Mouse (Mus musculus): ENCODE data around the gene Sipa1. TPM values are rescaled to one million over a fixed set of nuclear protein-coding genes. Genes with fewer than 3 reads are reported as not detected.

The Sipa1 gene
- polyA plus RNA-seq, 1 experiment from 2014 or later: 16.3 TPM

- no peaks in the 10 kb centered on the region for H3K27me3 ChIP-seq
- no peak for ATAC-seq (ENCODE audit: low FRiP score)
- peak overlapping the region; percentile 93 for H3K27ac ChIP-seq
- H3K4me2 ChIP-seq: peak overlapping the region; percentile 82
- WGBS: 43% methylated on average over 12 of the region's 12 CpGs
- H3K4me3 ChIP-seq (replicated peaks): peak overlapping the region; percentile 89
- H3K9ac ChIP-seq: peak overlapping the region; percentile 93
- peaks cover 25% of the 10 kb centered on the region for H3K36me3 ChIP-seq (replicated peaks)
- H3K9me3 ChIP-seq: no peaks in the 10 kb centered on the region
- H3K4me1 ChIP-seq: peaks cover 22% of the 10 kb centered on the region
Measured at GRCm38 (mm10) chr19:5636571-5637041, 26.9 kb downstream of the Sipa1 start.

- Histone ChIP-seq H3K9ac (peak overlapping the region; percentile 93; the same call in 1 of the 2 replicates), H3K27ac (no peak overlapping the region; the same call in 1 of the 2 replicates), H3K4me2 (no peak overlapping the region)
Measured at GRCm38 (mm10) chr19:5636036-5636570, 27.4 kb downstream of the Sipa1 start.

GRCm38 (mm10) chr19:5632120-5632519, 31.4 kb downstream of the Sipa1 start:
- no peak overlapping the region for H3K27ac ChIP-seq
- no peak overlapping the region for H3K4me2 ChIP-seq
- H3K36me3 ChIP-seq (replicated peaks): no peaks in the 10 kb centered on the region
- 85% methylated on average over 9 of the region's 9 CpGs for WGBS
- no peak overlapping the region for H3K4me3 ChIP-seq (replicated peaks)
- no peak overlapping the region for H3K9ac ChIP-seq
- peaks cover 11% of the 10 kb centered on the region for H3K4me1 ChIP-seq
- no peaks in the 10 kb centered on the region for H3K9me3 ChIP-seq
- no peak for ATAC-seq (ENCODE audit: low FRiP score)
- 0 out of 2 replicates have a peak, but pooled peaks cover 5% of the 10 kb centered on the region for H3K27me3 ChIP-seq

More at GRCm38 (mm10) chr19:5636036-5636570, 27.4 kb downstream of the Sipa1 start:
- 81% methylated on average over 7 of the region's 7 CpGs for WGBS
- no peak overlapping the region for H3K4me3 ChIP-seq (replicated peaks)
- no peaks in the 10 kb centered on the region for H3K27me3 ChIP-seq
- H3K36me3 ChIP-seq (replicated peaks): peaks cover 20% of the 10 kb centered on the region
- peaks cover 22% of the 10 kb centered on the region for H3K4me1 ChIP-seq
- ATAC-seq (ENCODE audit: low FRiP score): no peak
- H3K9me3 ChIP-seq: no peaks in the 10 kb centered on the region

- Histone ChIP-seq H3K9me3 (no peaks in the 10 kb centered on the region), H3K27ac (no peak overlapping the region), H3K9ac (no peak overlapping the region), H3K4me2 (no peak overlapping the region), H3K4me3 (replicated peaks) (no peak overlapping the region), H3K36me3 (replicated peaks) (no peaks in the 10 kb centered on the region), H3K4me1 (no peaks in the 10 kb centered on the region), H3K27me3 (0 out of 2 replicates have a peak, but pooled peaks cover 5% of the 10 kb centered on the region)
- no peak for ATAC-seq (ENCODE audit: low FRiP score)
Measured at GRCm38 (mm10) chr19:5629907-5630306, 33.6 kb downstream of the Sipa1 start.

GRCm38 (mm10) chr19:5625311-5625710, 38.2 kb downstream of the Sipa1 start:
- H3K36me3 ChIP-seq (replicated peaks): no peaks in the 10 kb centered on the region
- no peak overlapping the region for H3K4me3 ChIP-seq (replicated peaks)
- ATAC-seq (ENCODE audit: low FRiP score): no peak
- H3K9ac ChIP-seq: no peak overlapping the region
- no peak overlapping the region for H3K27ac ChIP-seq
- peaks cover 9% of the 10 kb centered on the region; the same call in 1 of the 2 replicates for H3K27me3 ChIP-seq
- no peaks in the 10 kb centered on the region for H3K9me3 ChIP-seq
- no peak overlapping the region for H3K4me2 ChIP-seq
- WGBS: 88% methylated on average over 8 of the region's 8 CpGs
- no peaks in the 10 kb centered on the region for H3K4me1 ChIP-seq

- Histone ChIP-seq H3K4me2 (no peak overlapping the region), H3K9me3 (no peaks in the 10 kb centered on the region), H3K4me3 (replicated peaks) (no peak overlapping the region), H3K9ac (no peak overlapping the region), H3K36me3 (replicated peaks) (no peaks in the 10 kb centered on the region), H3K27ac (no peak overlapping the region), H3K27me3 (peaks cover 8% of the 10 kb centered on the region), H3K4me1 (no peaks in the 10 kb centered on the region)
- WGBS: 84% methylated on average over 5 of the region's 5 CpGs
- no peak for ATAC-seq (ENCODE audit: low FRiP score)
Measured at GRCm38 (mm10) chr19:5621884-5622283, 41.6 kb downstream of the Sipa1 start.

GRCm38 (mm10) chr19:5620007-5620406, 43.5 kb downstream of the Sipa1 start:
- H3K4me3 ChIP-seq (replicated peaks): no peak overlapping the region
- 90% methylated on average over 4 of the region's 4 CpGs for WGBS

GRCm38 (mm10) chr19:5614953-5615352, 48.6 kb downstream of the Sipa1 start:
- no peak overlapping the region for H3K4me3 ChIP-seq (replicated peaks)
- no peak overlapping the region for H3K27ac ChIP-seq
- peaks cover 13% of the 10 kb centered on the region; the same call in 1 of the 2 replicates for H3K27me3 ChIP-seq
- no peak for ATAC-seq (ENCODE audit: low FRiP score)
- no peaks in the 10 kb centered on the region for H3K9me3 ChIP-seq
- no peak overlapping the region for H3K4me2 ChIP-seq
- no peaks in the 10 kb centered on the region for H3K36me3 ChIP-seq (replicated peaks)
- H3K4me1 ChIP-seq: peaks cover 7% of the 10 kb centered on the region
- 80% methylated on average over 2 of the region's 2 CpGs for WGBS
- H3K9ac ChIP-seq: no peak overlapping the region

More at GRCm38 (mm10) chr19:5620007-5620406, 43.5 kb downstream of the Sipa1 start:
- no peak overlapping the region for H3K4me2 ChIP-seq
- H3K4me1 ChIP-seq: no peaks in the 10 kb centered on the region
- no peak overlapping the region for H3K9ac ChIP-seq
- ATAC-seq (ENCODE audit: low FRiP score): no peak
- no peaks in the 10 kb centered on the region for H3K36me3 ChIP-seq (replicated peaks)
- H3K27me3 ChIP-seq: peaks cover 8% of the 10 kb centered on the region
- H3K27ac ChIP-seq: no peak overlapping the region
- H3K9me3 ChIP-seq: no peaks in the 10 kb centered on the region

GRCm38 (mm10) chr19:5612762-5613411, 50.6 kb downstream of the Sipa1 start:
- no peak for ATAC-seq (ENCODE audit: low FRiP score)
- Histone ChIP-seq H3K9me3 (no peaks in the 10 kb centered on the region), H3K36me3 (replicated peaks) (peaks cover 10% of the 10 kb centered on the region), H3K9ac (no peak overlapping the region), H3K4me1 (peaks cover 22% of the 10 kb centered on the region), H3K4me2 (no peak overlapping the region), H3K27ac (no peak overlapping the region), H3K27me3 (peaks cover 8% of the 10 kb centered on the region; the same call in 1 of the 2 replicates), H3K4me3 (replicated peaks) (no peak overlapping the region)
- WGBS: 75% methylated on average over 3 of the region's 3 CpGs

GRCm38 (mm10) chr19:5611973-5612372, 51.5 kb downstream of the Sipa1 start:
- H3K27me3 ChIP-seq: peaks cover 8% of the 10 kb centered on the region; the same call in 1 of the 2 replicates
- no peak overlapping the region for H3K4me3 ChIP-seq (replicated peaks)
- WGBS: 86% methylated on average over 1 of the region's 1 CpGs
- no peaks in the 10 kb centered on the region for H3K9me3 ChIP-seq
- no peak overlapping the region for H3K4me2 ChIP-seq
- peaks cover 19% of the 10 kb centered on the region for H3K36me3 ChIP-seq (replicated peaks)
- H3K4me1 ChIP-seq: peaks cover 22% of the 10 kb centered on the region
- no peak overlapping the region for H3K9ac ChIP-seq
- no peak overlapping the region for H3K27ac ChIP-seq
- no peak for ATAC-seq (ENCODE audit: low FRiP score)

GRCm38 (mm10) chr19:5609547-5610404, 53.7 kb downstream of the Sipa1 start, which contains the start of gene Kat5:
Kat5 (minus strand) TSS chr19:5610237.
- Histone ChIP-seq H3K9ac (peak within 1 kb of the TSS; percentile 73), H3K4me1 (peaks cover 22% of the 10 kb centered on the region), H3K27me3 (peaks cover 8% of the 10 kb centered on the region; the same call in 1 of the 2 replicates), H3K27ac (peak within 1 kb of the TSS; percentile 97), H3K36me3 (replicated peaks) (peaks cover 41% of the 10 kb centered on the region), H3K4me3 (replicated peaks) (peak within 1 kb of the TSS; percentile 66), H3K4me2 (peak within 1 kb of the TSS; percentile 70), H3K9me3 (no peaks in the 10 kb centered on the region)
- peak; percentile 94 for ATAC-seq (ENCODE audit: low FRiP score)
- WGBS: under 1% methylated on average over 55 of the region's 55 CpGs

- peak overlapping the region; percentile 97 for H3K27ac ChIP-seq
- H3K4me2 ChIP-seq: peak overlapping the region; percentile 70
- WGBS: 59% methylated on average over 10 of the region's 10 CpGs
- H3K9me3 ChIP-seq: no peaks in the 10 kb centered on the region
- peaks cover 47% of the 10 kb centered on the region for H3K36me3 ChIP-seq (replicated peaks)
- H3K4me3 ChIP-seq (replicated peaks): peak overlapping the region; percentile 66
- peak overlapping the region; percentile 73 for H3K9ac ChIP-seq
- ATAC-seq (ENCODE audit: low FRiP score): no peak
- peaks cover 8% of the 10 kb centered on the region; the same call in 1 of the 2 replicates for H3K27me3 ChIP-seq
- H3K4me1 ChIP-seq: peaks cover 22% of the 10 kb centered on the region
Measured at GRCm38 (mm10) chr19:5609171-5609546, 54.3 kb downstream of the Sipa1 start.

All from forebrain, embryonic 12.5 days (tissue).